Mouse (Mus musculus): ENCODE data around the gene Btbd11. TPM values are rescaled to one million over a fixed set of nuclear protein-coding genes. Genes with fewer than 3 reads are reported as not detected.

The Btbd11 gene
- polyA plus RNA-seq, 1 experiment from 2014 or later, result 0.47 TPM

- WGBS (ENCODE audit: insufficient replicate concordance), result 73% methylated on average over 7 of the region's 7 CpGs
- Histone ChIP-seq H3K9me3 (ENCODE audit: low read length) (no peaks in the 10 kb centered on the region), H3K4me1 (ENCODE audit: insufficient read depth) (peaks cover 10% of the 10 kb centered on the region), H3K36me3 (replicated peaks; ENCODE audit: insufficient read depth, low read length) (no peaks in the 10 kb centered on the region), H3K4me3 (ENCODE audit: low read depth, low read length) (no peak overlapping the region), H3K27ac (ENCODE audit: low read depth) (no peak overlapping the region), H3K27me3 (ENCODE audit: insufficient read depth, low read length) (peaks cover 12% of the 10 kb centered on the region), H3K4me2 (ENCODE audit: low read depth, low read length) (no peak overlapping the region), H3K9ac (replicated peaks) (no peak overlapping the region)
- TF ChIP-seq CTCF (IDR thresholded peaks at IDR 0.05; ENCODE audit: low read depth) (no peak), EP300 (IDR thresholded peaks at IDR 0.05; ENCODE audit: low read depth) (no peak)
- ATAC-seq, result no peak
- no peak for DNase-seq
Measured at GRCm38 (mm10) chr10:85382981-85383380, 3.6 kb upstream of the Btbd11 start.

- TF ChIP-seq CTCF (IDR thresholded peaks at IDR 0.05; ENCODE audit: low read depth) (no peak), EP300 (IDR thresholded peaks at IDR 0.05; ENCODE audit: low read depth) (no peak)
Measured at GRCm38 (mm10) chr10:85387219-85388070, 831 bp downstream of the Btbd11 start.

GRCm38 (mm10) chr10:85388071-85388750, 1.6 kb downstream of the Btbd11 start:
- H3K4me1 ChIP-seq (ENCODE audit: insufficient read depth), result peaks cover 13% of the 10 kb centered on the region
- ATAC-seq, result no peak
- H3K4me2 ChIP-seq (ENCODE audit: low read depth, low read length), result peak overlapping the region; percentile 90
- H3K27me3 ChIP-seq (ENCODE audit: insufficient read depth, low read length), result peaks cover 27% of the 10 kb centered on the region
- H3K9me3 ChIP-seq (ENCODE audit: low read length), result no peaks in the 10 kb centered on the region
- DNase-seq, result no peak
- TF ChIP-seq EP300 (IDR thresholded peaks at IDR 0.05; ENCODE audit: low read depth), result no peak
- no peak for TF ChIP-seq CTCF (IDR thresholded peaks at IDR 0.05; ENCODE audit: low read depth)
- H3K27ac ChIP-seq (ENCODE audit: low read depth), result no peak overlapping the region
- peak overlapping the region; percentile 57 for H3K4me3 ChIP-seq (ENCODE audit: low read depth, low read length)
- H3K9ac ChIP-seq (replicated peaks), result no peak overlapping the region; the same call in 1 of the 2 replicates
- H3K36me3 ChIP-seq (replicated peaks; ENCODE audit: insufficient read depth, low read length), result no peaks in the 10 kb centered on the region
- 2% methylated on average over 50 of the region's 50 CpGs for WGBS (ENCODE audit: insufficient replicate concordance)

More at GRCm38 (mm10) chr10:85387219-85388070, 831 bp downstream of the Btbd11 start:
- Histone ChIP-seq H3K4me2 (ENCODE audit: low read depth, low read length) (peak overlapping the region; percentile 90), H3K9ac (replicated peaks) (peak overlapping the region; percentile 30; the same call in 1 of the 2 replicates), H3K9me3 (ENCODE audit: low read length) (no peaks in the 10 kb centered on the region), H3K4me3 (ENCODE audit: low read depth, low read length) (peak overlapping the region; percentile 57), H3K4me1 (ENCODE audit: insufficient read depth) (peaks cover 13% of the 10 kb centered on the region), H3K27ac (ENCODE audit: low read depth) (no peak overlapping the region), H3K27me3 (ENCODE audit: insufficient read depth, low read length) (peaks cover 27% of the 10 kb centered on the region), H3K36me3 (replicated peaks; ENCODE audit: insufficient read depth, low read length) (no peaks in the 10 kb centered on the region)
- under 1% methylated on average over 69 of the region's 78 CpGs for WGBS (ENCODE audit: insufficient replicate concordance)
- ATAC-seq (peak; percentile 8; the same call in 1 of the 2 replicates), DNase-seq (peak; percentile 31)

- ATAC-seq (no peak), DNase-seq (peak; percentile 35)
- H3K27me3 ChIP-seq (ENCODE audit: insufficient read depth, low read length), result peaks cover 27% of the 10 kb centered on the region
- 5% methylated on average over 9 of the region's 9 CpGs for WGBS (ENCODE audit: insufficient replicate concordance)
- peaks cover 13% of the 10 kb centered on the region for H3K4me1 ChIP-seq (ENCODE audit: insufficient read depth)
- H3K9me3 ChIP-seq (ENCODE audit: low read length), result no peaks in the 10 kb centered on the region
- H3K4me3 ChIP-seq (ENCODE audit: low read depth, low read length), result 0 out of 2 replicates have a peak overlapping the region, but pooled peaks have one; percentile 57
- H3K27ac ChIP-seq (ENCODE audit: low read depth), result no peak overlapping the region
- H3K9ac ChIP-seq (replicated peaks), result no peak overlapping the region
- no peaks in the 10 kb centered on the region for H3K36me3 ChIP-seq (replicated peaks; ENCODE audit: insufficient read depth, low read length)
- TF ChIP-seq CTCF (IDR thresholded peaks at IDR 0.05; ENCODE audit: low read depth), result peak; percentile 49
- TF ChIP-seq EP300 (IDR thresholded peaks at IDR 0.05; ENCODE audit: low read depth), result no peak
- peak overlapping the region; percentile 90 for H3K4me2 ChIP-seq (ENCODE audit: low read depth, low read length)
Measured at GRCm38 (mm10) chr10:85388751-85389115, 2.1 kb downstream of the Btbd11 start.

- TF ChIP-seq CTCF (IDR thresholded peaks at IDR 0.05; ENCODE audit: low read depth) (no peak), EP300 (IDR thresholded peaks at IDR 0.05; ENCODE audit: low read depth) (no peak)
- Histone ChIP-seq H3K36me3 (replicated peaks; ENCODE audit: insufficient read depth, low read length) (no peaks in the 10 kb centered on the region), H3K27ac (ENCODE audit: low read depth) (no peak overlapping the region), H3K9ac (replicated peaks) (no peak overlapping the region), H3K4me1 (ENCODE audit: insufficient read depth) (peaks cover 13% of the 10 kb centered on the region), H3K4me3 (ENCODE audit: low read depth, low read length) (no peak overlapping the region), H3K27me3 (ENCODE audit: insufficient read depth, low read length) (peaks cover 27% of the 10 kb centered on the region), H3K9me3 (ENCODE audit: low read length) (no peaks in the 10 kb centered on the region), H3K4me2 (ENCODE audit: low read depth, low read length) (no peak overlapping the region)
- DNase-seq, result no peak
- WGBS (ENCODE audit: insufficient replicate concordance), result 55% methylated on average over 23 of the region's 23 CpGs
- no peak for ATAC-seq
Measured at GRCm38 (mm10) chr10:85389286-85390139, 2.9 kb downstream of the Btbd11 start.
